Mouse (Mus musculus): ENCODE measurements around the gene Sh3bgrl3.

DNA sequence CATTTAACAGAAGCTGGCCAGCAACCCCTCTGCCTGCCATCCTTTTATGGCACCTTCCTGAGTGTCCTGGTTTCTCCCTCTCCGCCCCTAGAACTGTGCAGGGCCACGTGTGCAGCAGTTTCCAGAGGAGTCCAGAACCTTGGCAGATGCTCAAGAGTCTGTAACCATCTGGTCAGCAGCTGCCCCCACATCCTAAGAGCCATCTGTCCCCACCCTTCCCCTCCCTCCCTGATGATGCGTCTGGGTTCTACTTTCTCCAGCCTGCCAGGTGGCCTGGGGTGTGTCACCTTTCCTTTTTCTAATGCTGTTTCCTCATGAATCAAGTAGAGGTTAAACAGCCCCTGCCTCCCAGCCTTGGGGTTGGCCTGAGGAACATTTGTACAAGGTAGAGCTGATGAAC, 6.3 kb downstream of the Sh3bgrl3 start:
- TF ChIP-seq CTCF (IDR thresholded peaks at IDR 0.05; ENCODE audit: low read depth) (no peak), EP300 (IDR thresholded peaks at IDR 0.05; ENCODE audit: low read depth) (no peak)

Data from liver, postnatal 0 days (tissue).